In genomic region chr19:24885504-24885903, GRCm38 (mm10) we compare ENCODE assay signal across 9 mouse cellular contexts. TPM values are rescaled to one million over a fixed set of nuclear protein-coding genes. Genes with fewer than 3 reads are reported as not detected.
DNase-seq lines count a peak whose midpoint lies in the region; ATAC-seq and TF ChIP-seq lines count a peak whose summit lies in the region.
"Had no signal": no experiment of that assay in that cellular context is flagged by ENCODE, and none has a peak within 500 bp of the region (broad histone marks: within the 10 kb centered on the region; RNA-seq: fewer than 3 reads in every experiment).

No protein-coding gene starts in this region.

- WGBS in forebrain, embryonic 15.5 days, result 15% methylated on average over 5 of the region's 5 CpGs
- WGBS in hindbrain, postnatal 0 days, result 10% methylated on average over 5 of the region's 5 CpGs
- 18% methylated on average over 5 of the region's 5 CpGs for WGBS in liver, embryonic 11.5 days
- 14% methylated on average over 5 of the region's 5 CpGs for WGBS in neural tube, embryonic 14.5 days

- H3K9me3 ChIP-seq in forebrain, embryonic 15.5 days, result no peaks in the 10 kb centered on the region
- no peaks in the 10 kb centered on the region for H3K9me3 ChIP-seq in hindbrain, postnatal 0 days (ENCODE audit: low read length)
- H3K9me3 ChIP-seq in liver, embryonic 11.5 days (ENCODE audit: control insufficient read depth, low read length), result no peaks in the 10 kb centered on the region
- H3K9me3 ChIP-seq in neural tube, embryonic 14.5 days (ENCODE audit: control insufficient read depth, low read length), result no peaks in the 10 kb centered on the region
- H3K9me3 ChIP-seq: heart, embryonic 15.5 days had no signal

- TF ChIP-seq CTCF in hindbrain, postnatal 0 days (IDR thresholded peaks at IDR 0.05; ENCODE audit: low read depth), result peak; percentile 93

- peak; percentile 39 for DNase-seq in urinary bladder, postnatal 25 days (ENCODE audit: low spot score)
- no peak for DNase-seq in urinary bladder, postnatal 10 days (ENCODE audit: low spot score)
- DNase-seq in cerebellum, adult 11 months, result peak; percentile 6
- peak; percentile 81 for DNase-seq in hindbrain, postnatal 0 days (ENCODE audit: low spot score)
- peak; percentile 38 for DNase-seq in liver, embryonic 11.5 days (ENCODE audit: low spot score)

- H3K27me3 ChIP-seq in forebrain, embryonic 15.5 days, result no peaks in the 10 kb centered on the region
- H3K27me3 ChIP-seq in hindbrain, postnatal 0 days (ENCODE audit: insufficient read depth, low read length), result no peaks in the 10 kb centered on the region
- peaks cover 5% of the 10 kb centered on the region for H3K27me3 ChIP-seq in liver, embryonic 11.5 days (replicated peaks; ENCODE audit: control insufficient read depth, insufficient read depth, low read length)
- H3K27me3 ChIP-seq in neural tube, embryonic 14.5 days (ENCODE audit: control insufficient read depth, insufficient read depth, low read length), result no peaks in the 10 kb centered on the region

- H3K4me2 ChIP-seq in forebrain, embryonic 15.5 days (replicated peaks), result no peak overlapping the region
- H3K4me2 ChIP-seq in hindbrain, postnatal 0 days (ENCODE audit: low read depth, low read length), result no peak overlapping the region
- H3K4me2 ChIP-seq in liver, embryonic 11.5 days, result no peak overlapping the region
- no peak overlapping the region for H3K4me2 ChIP-seq in neural tube, embryonic 14.5 days (ENCODE audit: low read depth, low read length)
- H3K4me2 ChIP-seq: heart, embryonic 15.5 days had no signal

- no peak overlapping the region for H3K27ac ChIP-seq in forebrain, embryonic 15.5 days (replicated peaks)
- H3K27ac ChIP-seq in hindbrain, postnatal 0 days, result no peak overlapping the region
- no peak overlapping the region for H3K27ac ChIP-seq in liver, embryonic 11.5 days (ENCODE audit: low read depth, low read length)
- H3K27ac ChIP-seq in neural tube, embryonic 14.5 days (ENCODE audit: low read depth, low read length), result no peak overlapping the region
- H3K27ac ChIP-seq: heart, embryonic 15.5 days had no signal

- H3K9ac ChIP-seq in forebrain, embryonic 15.5 days (replicated peaks), result no peak overlapping the region
- H3K9ac ChIP-seq in hindbrain, postnatal 0 days (replicated peaks; ENCODE audit: low read length), result no peak overlapping the region
- no peak overlapping the region for H3K9ac ChIP-seq in liver, embryonic 11.5 days (ENCODE audit: low read depth, low read length)
- no peak overlapping the region for H3K9ac ChIP-seq in neural tube, embryonic 14.5 days (replicated peaks; ENCODE audit: low read depth, low read length)
- H3K9ac ChIP-seq: heart, embryonic 15.5 days had no signal

- H3K36me3 ChIP-seq in forebrain, embryonic 15.5 days, result no peaks in the 10 kb centered on the region
- no peaks in the 10 kb centered on the region for H3K36me3 ChIP-seq in hindbrain, postnatal 0 days (ENCODE audit: insufficient read depth, low read length)
- no peaks in the 10 kb centered on the region for H3K36me3 ChIP-seq in liver, embryonic 11.5 days (ENCODE audit: control insufficient read depth, insufficient read depth, low read length)
- H3K36me3 ChIP-seq in neural tube, embryonic 14.5 days (ENCODE audit: control insufficient read depth, insufficient read depth, low read length), result no peaks in the 10 kb centered on the region
- H3K36me3 ChIP-seq: heart, embryonic 15.5 days had no signal

- ATAC-seq in forebrain, embryonic 15.5 days (replicated peaks), result 0 out of 2 replicates have a peak, but pooled peaks have one; percentile 19
- ATAC-seq in hindbrain, postnatal 0 days, result peak; percentile 64; the same call in 1 of the 2 replicates
- ATAC-seq in liver, embryonic 11.5 days (replicated peaks; ENCODE audit: low FRiP score), result no peak
- ATAC-seq in neural tube, embryonic 14.5 days (ENCODE audit: low read depth), result peak; percentile 73
- ATAC-seq in activated CD4-positive, CD25-positive, alpha-beta regulatory T cell, adult 4 months, result no peak

- no peak overlapping the region for H3K4me3 ChIP-seq in forebrain, embryonic 15.5 days
- H3K4me3 ChIP-seq in hindbrain, postnatal 0 days (ENCODE audit: low read length), result no peak overlapping the region
- no peak overlapping the region for H3K4me3 ChIP-seq in liver, embryonic 11.5 days (ENCODE audit: low read depth, low read length)
- H3K4me3 ChIP-seq in neural tube, embryonic 14.5 days (ENCODE audit: low read depth, low read length), result no peak overlapping the region
- H3K4me3 ChIP-seq: heart, embryonic 15.5 days had no signal

- H3K4me1 ChIP-seq in forebrain, embryonic 15.5 days, result 0 out of 2 replicates have a peak, but pooled peaks cover 4% of the 10 kb centered on the region
- H3K4me1 ChIP-seq in hindbrain, postnatal 0 days (ENCODE audit: insufficient read depth, low read length), result no peaks in the 10 kb centered on the region
- no peaks in the 10 kb centered on the region for H3K4me1 ChIP-seq in liver, embryonic 11.5 days (replicated peaks; ENCODE audit: control insufficient read depth, insufficient read depth, low read length)
- no peaks in the 10 kb centered on the region for H3K4me1 ChIP-seq in neural tube, embryonic 14.5 days (ENCODE audit: control insufficient read depth, insufficient read depth, low read length)

RNA-seq across cellular contexts. Expression of gene Gm10053, which starts 10.0 kb away (rescaled TPM):
- 212 and 213 TPM in 2 replicates for polyA plus RNA-seq in forebrain, embryonic 15.5 days (2015; fragmentation: Nextera tagmentation; extraction: Ambion mirVana)
- 37.5 and 40.3 TPM in 2 replicates for total RNA-seq in hindbrain, postnatal 0 days (2014; rRNA removed)
- polyA plus RNA-seq in hindbrain, postnatal 0 days (2015; fragmentation: Nextera tagmentation; extraction: Ambion mirVana), result 363 and 365 TPM in 2 replicates
- polyA plus RNA-seq in liver, embryonic 11.5 days (2014; fragmentation: Nextera tagmentation; extraction: Ambion mirVana), result 306 and 327 TPM in 2 replicates
- polyA plus RNA-seq in neural tube, embryonic 14.5 days (2014; fragmentation: Nextera tagmentation; extraction: Ambion mirVana), result 286 and 321 TPM in 2 replicates
- polyA plus RNA-seq in activated CD4-positive, CD25-positive, alpha-beta regulatory T cell, adult 4 months (2017; shearing (Covaris generic)), result 100 to 1,000 TPM; 242 to 258 TPM

RNA-seq across cellular contexts. Expression of gene Foxd4, which starts 15.5 kb away (rescaled TPM):
- not detected in 2 replicates for polyA plus RNA-seq in forebrain, embryonic 15.5 days (2015; fragmentation: Nextera tagmentation; extraction: Ambion mirVana)
- total RNA-seq in hindbrain, postnatal 0 days (2014; rRNA removed), result not detected in 2 replicates
- 0.14 TPM in 1 of 2 replicates, not detected in the other for polyA plus RNA-seq in hindbrain, postnatal 0 days (2015; fragmentation: Nextera tagmentation; extraction: Ambion mirVana)
- polyA plus RNA-seq in liver, embryonic 11.5 days (2014; fragmentation: Nextera tagmentation; extraction: Ambion mirVana), result not detected in 2 replicates
- not detected in 2 replicates for polyA plus RNA-seq in neural tube, embryonic 14.5 days (2014; fragmentation: Nextera tagmentation; extraction: Ambion mirVana)
- polyA plus RNA-seq in activated CD4-positive, CD25-positive, alpha-beta regulatory T cell, adult 4 months (2017; shearing (Covaris generic)), result not detected
- polyA plus RNA-seq: heart, embryonic 15.5 days had no signal

RNA-seq across cellular contexts. Expression of gene Pgm5, which starts 23.8 kb away (rescaled TPM):
- 0.20 and 0.32 TPM in 2 replicates for polyA plus RNA-seq in forebrain, embryonic 15.5 days (2015; fragmentation: Nextera tagmentation; extraction: Ambion mirVana)
- total RNA-seq in hindbrain, postnatal 0 days (2014; rRNA removed), result 33.1 and 33.3 TPM in 2 replicates
- polyA plus RNA-seq in hindbrain, postnatal 0 days (2015; fragmentation: Nextera tagmentation; extraction: Ambion mirVana), result 1.4 and 2.1 TPM in 2 replicates
- polyA plus RNA-seq in liver, embryonic 11.5 days (2014; fragmentation: Nextera tagmentation; extraction: Ambion mirVana), result 1.4 and 1.6 TPM in 2 replicates
- polyA plus RNA-seq in neural tube, embryonic 14.5 days (2014; fragmentation: Nextera tagmentation; extraction: Ambion mirVana), result 2.0 and 3.4 TPM in 2 replicates
- not detected for polyA plus RNA-seq in activated CD4-positive, CD25-positive, alpha-beta regulatory T cell, adult 4 months (2017; shearing (Covaris generic))

Comparison
In these comparisons a context has a peak if more than half of its experiments do, and no peak if none do; other contexts are left out.
1. ATAC-seq: peak in forebrain, embryonic 15.5 days (single experiment), hindbrain, postnatal 0 days (single experiment) and neural tube, embryonic 14.5 days (single experiment); none in liver, embryonic 11.5 days (single experiment) and activated CD4-positive, CD25-positive, alpha-beta regulatory T cell, adult 4 months (single experiment).